Comparison of ENCODE assay signal across 9 mouse cellular contexts in genomic region chr9:41585012-41585411, GRCm38 (mm10).
DNase-seq lines count a peak whose midpoint lies in the region; ATAC-seq and TF ChIP-seq lines count a peak whose summit lies in the region.
"Had no signal": no experiment of that assay in that cellular context is flagged by ENCODE, and none has a peak within 500 bp of the region (broad histone marks: within the 10 kb centered on the region; RNA-seq: fewer than 3 reads in every experiment).

No protein-coding gene starts in this region.

- DNase-seq in heart, embryonic 10.5 days (ENCODE audit: low spot score) = no peak
- DNase-seq in brain, embryonic 14.5 days (ENCODE audit: low read depth) = peak; percentile 88
- DNase-seq in hindbrain, embryonic 10.5 days (ENCODE audit: low spot score) = no peak
- DNase-seq in spleen, postnatal 10 days (ENCODE audit: low spot score in 2 of 2) = no peak
- DNase-seq in kidney, adult 18-20 months = no peak
- DNase-seq in natural killer cell, adult 2 months (ENCODE audit: low spot score in 2 of 2) = no peak
- DNase-seq: gastrocnemius, postnatal 10 days had no signal

- no peak for TF ChIP-seq CTCF in brain, embryonic 14.5 days (IDR thresholded peaks at IDR 0.05; ENCODE audit: borderline replicate concordance, extremely low read depth, insufficient read depth, insufficient read length)

- H3K27me3 ChIP-seq in heart, embryonic 16.5 days (ENCODE audit: control insufficient read depth, insufficient read depth, low read length) = no peaks in the 10 kb centered on the region
- H3K27me3 ChIP-seq in heart, embryonic 10.5 days (ENCODE audit: insufficient read depth, poor library complexity, severe bottlenecking) = no peaks in the 10 kb centered on the region
- no peaks in the 10 kb centered on the region; the same call in 1 of the 2 replicates for H3K27me3 ChIP-seq in hindbrain, embryonic 10.5 days (ENCODE audit: insufficient read depth, poor library complexity, severe bottlenecking)
- H3K27me3 ChIP-seq in midbrain, embryonic 13.5 days = no peaks in the 10 kb centered on the region

- no peak for ATAC-seq in heart, embryonic 16.5 days (replicated peaks; ENCODE audit: extremely low read depth, insufficient read depth, low FRiP score)
- ATAC-seq in midbrain, embryonic 13.5 days = no peak

- H3K36me3 ChIP-seq in heart, embryonic 16.5 days (ENCODE audit: control insufficient read depth, insufficient read depth) = 0 out of 2 replicates have a peak, but pooled peaks cover 2% of the 10 kb centered on the region
- H3K36me3 ChIP-seq in heart, embryonic 10.5 days = peaks cover 23% of the 10 kb centered on the region
- peaks cover 44% of the 10 kb centered on the region for H3K36me3 ChIP-seq in hindbrain, embryonic 10.5 days
- peaks cover 24% of the 10 kb centered on the region for H3K36me3 ChIP-seq in midbrain, embryonic 13.5 days

- WGBS in heart, embryonic 16.5 days = 59% methylated on average over 7 of the region's 7 CpGs
- 68% methylated on average over 7 of the region's 7 CpGs for WGBS in heart, embryonic 10.5 days
- WGBS in hindbrain, embryonic 10.5 days = 68% methylated on average over 7 of the region's 7 CpGs
- 5% methylated on average over 7 of the region's 7 CpGs for WGBS in midbrain, embryonic 13.5 days

- no peak for TF ChIP-seq POLR2A in brain, embryonic 14.5 days (IDR thresholded peaks at IDR 0.05; ENCODE audit: borderline replicate concordance, extremely low read depth, insufficient read depth, insufficient read length, poor library complexity, severe bottlenecking)

- H3K4me2 ChIP-seq in heart, embryonic 16.5 days (ENCODE audit: low read depth, low read length) = peak overlapping the region; percentile 37; the same call in 1 of the 2 replicates
- H3K4me2 ChIP-seq in midbrain, embryonic 13.5 days (replicated peaks) = peak overlapping the region; percentile 74

- H3K9ac ChIP-seq in heart, embryonic 16.5 days (ENCODE audit: low read length) = no peak overlapping the region; the same call in 1 of the 2 replicates
- H3K9ac ChIP-seq in midbrain, embryonic 13.5 days (replicated peaks) = peak overlapping the region; percentile 96

- no peaks in the 10 kb centered on the region for H3K9me3 ChIP-seq in heart, embryonic 16.5 days (replicated peaks; ENCODE audit: control insufficient read depth, low read length)
- no peaks in the 10 kb centered on the region for H3K9me3 ChIP-seq in heart, embryonic 10.5 days
- H3K9me3 ChIP-seq in hindbrain, embryonic 10.5 days = no peaks in the 10 kb centered on the region
- H3K9me3 ChIP-seq in midbrain, embryonic 13.5 days = no peaks in the 10 kb centered on the region

- H3K4me1 ChIP-seq in heart, embryonic 16.5 days (ENCODE audit: control insufficient read depth, insufficient read depth, low read length) = peaks cover 17% of the 10 kb centered on the region
- no peaks in the 10 kb centered on the region for H3K4me1 ChIP-seq in heart, embryonic 10.5 days
- H3K4me1 ChIP-seq in hindbrain, embryonic 10.5 days (replicated peaks) = peaks cover 59% of the 10 kb centered on the region
- H3K4me1 ChIP-seq in midbrain, embryonic 13.5 days (replicated peaks) = peaks cover 39% of the 10 kb centered on the region

- H3K4me3 ChIP-seq in heart, embryonic 16.5 days (ENCODE audit: low read length) = no peak overlapping the region
- no peak overlapping the region for H3K4me3 ChIP-seq in heart, embryonic 10.5 days
- H3K4me3 ChIP-seq in hindbrain, embryonic 10.5 days = peak overlapping the region; percentile 73
- H3K4me3 ChIP-seq in midbrain, embryonic 13.5 days (replicated peaks) = peak overlapping the region; percentile 67

- no peak overlapping the region for H3K27ac ChIP-seq in heart, embryonic 16.5 days (ENCODE audit: low read length)
- H3K27ac ChIP-seq in heart, embryonic 10.5 days = no peak overlapping the region
- peak overlapping the region; percentile 76; the same call in 1 of the 2 replicates for H3K27ac ChIP-seq in hindbrain, embryonic 10.5 days
- H3K27ac ChIP-seq in midbrain, embryonic 13.5 days = peak overlapping the region; percentile 99

Comparison
In these comparisons a context has a peak if more than half of its experiments do, and no peak if none do; other contexts are left out.
1. H3K27ac ChIP-seq: peak in hindbrain, embryonic 10.5 days (single experiment) and midbrain, embryonic 13.5 days (single experiment); none in heart, embryonic 16.5 days (single experiment) and heart, embryonic 10.5 days (single experiment).
2. H3K4me3 ChIP-seq: peak in hindbrain, embryonic 10.5 days (single experiment) and midbrain, embryonic 13.5 days (single experiment); none in heart, embryonic 16.5 days (single experiment) and heart, embryonic 10.5 days (single experiment).